Comparison of ENCODE assay signal across 41 mouse cellular contexts in the genomic region with DNA sequence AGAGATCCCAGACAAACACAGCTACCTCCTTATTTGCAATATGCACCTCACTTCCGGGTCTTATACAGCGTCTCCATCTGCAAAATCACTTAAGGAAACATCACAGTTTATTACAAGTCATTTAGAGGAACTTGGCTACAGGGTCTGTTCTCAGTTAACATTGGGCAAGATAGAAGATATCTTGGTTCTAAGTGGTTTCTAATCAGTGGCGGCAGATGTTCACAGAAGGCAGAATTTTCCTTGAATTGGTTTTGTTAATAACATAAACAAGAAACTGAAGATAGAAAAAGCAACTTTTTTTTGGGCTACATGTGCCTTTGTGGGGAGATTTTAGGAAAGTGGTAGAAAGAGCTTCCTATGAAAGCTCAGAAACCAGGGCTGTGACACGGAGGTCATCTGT. TPM values are rescaled to one million over a fixed set of nuclear protein-coding genes. Genes with fewer than 3 reads are reported as not detected.
"Had no signal": no experiment of that assay in that cellular context is flagged by ENCODE, and none has a peak within 500 bp of the region (broad histone marks: within the 10 kb centered on the region; RNA-seq: fewer than 3 reads in every experiment).

No protein-coding gene starts in this region.

- ATAC-seq: hindbrain, embryonic 16.5 days; hindbrain, postnatal 0 days; inflammation-experienced regulatory T-cells, adult 6 months; intestine, embryonic 15.5 days; intestine, embryonic 16.5 days; intestine, postnatal 0 days had no signal

- H3K27ac ChIP-seq: heart, embryonic 10.5 days; heart, embryonic 13.5 days; heart, embryonic 15.5 days; hindbrain, embryonic 10.5 days; hindbrain, embryonic 12.5 days; hindbrain, embryonic 13.5 days; hindbrain, embryonic 14.5 days; hindbrain, embryonic 15.5 days; hindbrain, postnatal 0 days; intestine, embryonic 15.5 days; kidney, embryonic 15.5 days; kidney, postnatal 0 days; layer of hippocampus, adult 2 months had no signal

- H3K36me3 ChIP-seq: heart, embryonic 10.5 days; heart, embryonic 12.5 days; heart, embryonic 13.5 days; heart, embryonic 15.5 days; hindbrain, embryonic 10.5 days; hindbrain, embryonic 12.5 days; hindbrain, embryonic 13.5 days; hindbrain, embryonic 15.5 days; intestine, embryonic 15.5 days; kidney, embryonic 15.5 days had no signal

- H3K27me3 ChIP-seq: heart, embryonic 12.5 days; heart, embryonic 13.5 days; heart, embryonic 15.5 days; hindbrain, embryonic 12.5 days; hindbrain, embryonic 13.5 days; hindbrain, embryonic 15.5 days; intestine, embryonic 15.5 days; kidney, embryonic 15.5 days had no signal

- H3K9me3 ChIP-seq: heart, embryonic 10.5 days; heart, embryonic 12.5 days; heart, embryonic 13.5 days; heart, embryonic 15.5 days; hindbrain, embryonic 10.5 days; hindbrain, embryonic 12.5 days; hindbrain, embryonic 13.5 days; hindbrain, embryonic 15.5 days; intestine, embryonic 15.5 days; kidney, embryonic 15.5 days had no signal

- H3K4me1 ChIP-seq: heart, embryonic 10.5 days; heart, embryonic 12.5 days; heart, embryonic 13.5 days; heart, embryonic 15.5 days; hindbrain, embryonic 10.5 days; hindbrain, embryonic 12.5 days; hindbrain, embryonic 13.5 days; hindbrain, embryonic 15.5 days; intestine, embryonic 15.5 days; kidney, embryonic 15.5 days had no signal

- H3K9ac ChIP-seq: heart, embryonic 12.5 days; heart, embryonic 13.5 days; heart, embryonic 15.5 days; hindbrain, embryonic 12.5 days; hindbrain, embryonic 13.5 days; hindbrain, embryonic 14.5 days; hindbrain, embryonic 15.5 days; intestine, embryonic 15.5 days; kidney, embryonic 15.5 days had no signal

- DNase-seq: heart, postnatal 10 days; heart, postnatal 14 days; heart, postnatal 36 days; heart, postnatal 4 days; kidney, adult 11 months; kidney, adult 18-20 months; kidney, adult 2 months; kidney, adult 8-10 months; kidney, adult 9 months; kidney, postnatal 10 days; kidney, postnatal 14 days; kidney, postnatal 25 days; kidney, postnatal 4 days; layer of hippocampus, adult 9-11 months; layer of hippocampus, postnatal 36 days had no signal

- H3K4me3 ChIP-seq: heart, embryonic 10.5 days; heart, embryonic 12.5 days; heart, embryonic 13.5 days; heart, embryonic 15.5 days; hindbrain, embryonic 10.5 days; hindbrain, embryonic 12.5 days; hindbrain, embryonic 13.5 days; hindbrain, embryonic 15.5 days; intestine, embryonic 15.5 days; kidney, embryonic 15.5 days; layer of hippocampus, adult 2 months had no signal

- H3K4me2 ChIP-seq: heart, embryonic 11.5 days; heart, embryonic 12.5 days; heart, embryonic 13.5 days; heart, embryonic 15.5 days; hindbrain, embryonic 12.5 days; hindbrain, embryonic 13.5 days; hindbrain, embryonic 14.5 days; hindbrain, embryonic 15.5 days; intestine, embryonic 15.5 days; kidney, embryonic 15.5 days had no signal

RNA-seq across cellular contexts. Expression of gene Gpr139, which starts 38.3 kb away (rescaled TPM):
- total RNA-seq: heart, postnatal 10 days; heart, postnatal 14 days; heart, postnatal 25 days; heart, postnatal 36 days; heart, postnatal 4 days; hematopoietic stem cell, adult 5-6 weeks had no signal
- polyA plus RNA-seq: heart, embryonic 10.5 days; heart, embryonic 11.5 days; heart, embryonic 12.5 days; heart, embryonic 13.5 days; heart, embryonic 15.5 days; heart, embryonic 16.5 days; heart, postnatal 0 days; inflammation-experienced regulatory T-cells, adult 6 months; intestine, embryonic 14.5 days; intestine, embryonic 16.5 days; intestine, postnatal 0 days; kidney, adult 2 months; kidney, embryonic 14.5 days; large intestine, adult 2 months had no signal
